Mouse (Mus musculus) urinary bladder, adult 2 months (tissue): Measurements from ENCODE around the gene Tex19.1. TPM values are rescaled to one million over a fixed set of nuclear protein-coding genes. Genes with fewer than 3 reads are reported as not detected.

Source experiments
- DNase-seq: peaks from one replicate; pipeline ENCODE4 v3.0.0; 2022; ENCODE audit warnings: low spot score
- polyA plus RNA-seq: library from polyadenylated mRNA; depleted of rRNA; stranded (reverse); fragments of >200 nt; gene quantifications from 2 replicates; pipeline ENCODE4 v1.2.3, GENCODE M21; 2012; rRNA removed

Gene Tex19.1
- polyA plus RNA-seq, 1 experiment: 0.06 TPM

GRCm38 (mm10) chr11:121143325-121144015 is 2.5 kb upstream of the Tex19.1 start:
- DNase-seq: no peak

- no peak for DNase-seq
Measured at GRCm38 (mm10) chr11:121148193-121148592, 2.2 kb downstream of the Tex19.1 start.

- no peak for DNase-seq
Measured at GRCm38 (mm10) chr11:121154203-121154602, 8.3 kb downstream of the Tex19.1 start.

- no peak for DNase-seq
Measured at GRCm38 (mm10) chr11:121156411-121156891, 10.5 kb downstream of the Tex19.1 start.

- DNase-seq: no peak
Measured at GRCm38 (mm10) chr11:121159971-121160370, 14.0 kb downstream of the Tex19.1 start, which contains the start of gene Uts2r. TSS of gene Uts2r (plus strand) at chr11:121160271.

- DNase-seq: no peak
Measured at GRCm38 (mm10) chr11:121160636-121161346, 14.8 kb downstream of the Tex19.1 start.

- no peak for DNase-seq
Measured at GRCm38 (mm10) chr11:121163751-121164150, 17.8 kb downstream of the Tex19.1 start.

GRCm38 (mm10) chr11:121173203-121173602 is 27.3 kb downstream of the Tex19.1 start:
- no peak for DNase-seq

- no peak for DNase-seq
Measured at GRCm38 (mm10) chr11:121174234-121174633, 28.3 kb downstream of the Tex19.1 start.

- DNase-seq: peak; percentile 21
Measured at GRCm38 (mm10) chr11:121176285-121177270, 30.6 kb downstream of the Tex19.1 start.

GRCm38 (mm10) chr11:121189681-121190080 is 43.7 kb downstream of the Tex19.1 start:
- DNase-seq: no peak

GRCm38 (mm10) chr11:121192742-121193141 is 46.8 kb downstream of the Tex19.1 start:
- DNase-seq: no peak

- no peak for DNase-seq
Measured at GRCm38 (mm10) chr11:121193415-121193814, 47.5 kb downstream of the Tex19.1 start.

Other genes with a start within 250 kb of the Tex19.1 start
- 3.8 and 4.1 TPM in 2 replicates for gene Ccdc57, start 213.3 kb upstream of the Tex19.1 start, polyA plus RNA-seq
- 16.5 and 17.3 TPM in 2 replicates for gene Slc16a3, start 197.7 kb upstream of the Tex19.1 start, polyA plus RNA-seq
- 106 and 110 TPM in 2 replicates for gene Csnk1d, start 154.8 kb upstream of the Tex19.1 start, polyA plus RNA-seq
- gene Cd7, start 106.7 kb upstream of the Tex19.1 start, polyA plus RNA-seq: 1.1 and 1.6 TPM in 2 replicates
- not detected in 2 replicates for gene Sectm1b, start 82.6 kb upstream of the Tex19.1 start, polyA plus RNA-seq
- gene Sectm1a, start 64.9 kb upstream of the Tex19.1 start, polyA plus RNA-seq: 0.28 and 0.53 TPM in 2 replicates
- gene Tex19.2, start 27.5 kb upstream of the Tex19.1 start, polyA plus RNA-seq: 0.04 TPM in 1 of 2 replicates, not detected in the other
- not detected in 2 replicates for gene Uts2r, start 14.1 kb downstream of the Tex19.1 start, polyA plus RNA-seq
- 18.6 and 27.6 TPM in 2 replicates for gene Hexdc, start 58.3 kb downstream of the Tex19.1 start, polyA plus RNA-seq
- 7.4 and 9.9 TPM in 2 replicates for gene Ogfod3, start 58.6 kb downstream of the Tex19.1 start, polyA plus RNA-seq
- 43.4 and 56.3 TPM in 2 replicates for gene Cybc1, start 83.2 kb downstream of the Tex19.1 start, polyA plus RNA-seq
- gene Narf, start 91.1 kb downstream of the Tex19.1 start, polyA plus RNA-seq: 19.3 and 23.2 TPM in 2 replicates
- 15.9 and 18.8 TPM in 2 replicates for gene Foxk2, start 113.8 kb downstream of the Tex19.1 start, polyA plus RNA-seq
- gene Wdr45b, start 208.3 kb downstream of the Tex19.1 start, polyA plus RNA-seq: 50.2 and 62.7 TPM in 2 replicates
- gene Rab40b, start 242.1 kb downstream of the Tex19.1 start, polyA plus RNA-seq: 4.3 and 4.5 TPM in 2 replicates